21 mouse cellular contexts compared by ENCODE assay signal in genomic region chr6:121491339-121491738, GRCm38 (mm10). TPM values are rescaled to one million over a fixed set of nuclear protein-coding genes. Genes with fewer than 3 reads are reported as not detected.
"Had no signal": no experiment of that assay in that cellular context is flagged by ENCODE, and none has a peak within 500 bp of the region (broad histone marks: within the 10 kb centered on the region; RNA-seq: fewer than 3 reads in every experiment).

No protein-coding gene starts in this region.

- H3K27me3 ChIP-seq: liver, embryonic 12.5 days; midbrain, embryonic 15.5 days; stomach, embryonic 15.5 days had no signal

- H3K36me3 ChIP-seq: liver, embryonic 12.5 days; midbrain, embryonic 10.5 days; midbrain, embryonic 15.5 days; stomach, embryonic 15.5 days had no signal

- H3K4me2 ChIP-seq: liver, embryonic 12.5 days; lung, embryonic 14.5 days; midbrain, embryonic 15.5 days; stomach, embryonic 15.5 days had no signal

- H3K4me3 ChIP-seq: liver, embryonic 12.5 days; midbrain, embryonic 10.5 days; midbrain, embryonic 15.5 days; stomach, embryonic 15.5 days had no signal

- H3K4me1 ChIP-seq: liver, embryonic 12.5 days; stomach, embryonic 15.5 days had no signal

- H3K27ac ChIP-seq: liver, embryonic 12.5 days; liver, embryonic 14.5 days; midbrain, embryonic 10.5 days; midbrain, embryonic 15.5 days; stomach, embryonic 15.5 days; stomach, postnatal 0 days had no signal

- DNase-seq: lung, adult 18-20 months; lung, embryonic 14.5 days; lung, postnatal 10 days; lung, postnatal 4 days; right cerebral cortex, postnatal 14 days; thymus, adult 2 months; thymus, postnatal 25 days; thymus, postnatal 4 days had no signal

- H3K9me3 ChIP-seq: liver, embryonic 12.5 days; midbrain, embryonic 10.5 days; midbrain, embryonic 15.5 days; stomach, embryonic 15.5 days had no signal

- H3K9ac ChIP-seq: liver, embryonic 12.5 days; liver, embryonic 14.5 days; lung, embryonic 14.5 days; midbrain, embryonic 15.5 days; stomach, embryonic 15.5 days had no signal

- ATAC-seq: liver, embryonic 12.5 days; midbrain, embryonic 15.5 days had no signal

RNA-seq across cellular contexts. Expression of gene Iqsec3, which starts 17.9 kb away (rescaled TPM):
- total RNA-seq: megakaryocyte, adult 5-6 weeks; megakaryocyte-erythroid progenitor cell, adult 5-6 weeks; monocyte, adult 5-6 weeks; neutrophil, adult 5-6 weeks had no signal
- polyA plus RNA-seq: liver, embryonic 12.5 days; liver, embryonic 16.5 days; lung, embryonic 14.5 days; lung, embryonic 16.5 days; spleen, adult 2 months had no signal
